Comparison of ENCODE assay signal across 25 mouse cellular contexts in the genomic region with DNA sequence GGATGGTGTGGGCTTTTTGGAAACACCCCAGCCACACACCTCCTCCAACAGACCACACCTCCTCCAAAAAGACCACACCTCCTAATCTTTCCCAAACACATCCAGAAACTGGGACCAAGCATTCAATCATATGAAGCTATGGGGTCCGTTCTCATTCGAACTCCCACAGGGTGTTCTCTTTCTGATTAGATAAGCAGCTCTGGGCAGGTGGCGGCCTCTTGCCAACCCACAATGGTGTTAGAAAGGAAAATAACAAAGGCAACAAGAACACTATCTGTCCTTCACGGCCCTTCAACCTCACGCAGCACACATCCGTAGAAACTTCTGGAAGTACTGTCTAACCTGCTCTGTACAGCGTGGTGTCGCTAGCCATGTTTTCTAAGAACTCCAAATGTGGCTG. TPM values are rescaled to one million over a fixed set of nuclear protein-coding genes. Genes with fewer than 3 reads are reported as not detected.
DNase-seq lines count a peak whose midpoint lies in the region; ATAC-seq lines count a peak whose summit lies in the region.
"Had no signal": no experiment of that assay in that cellular context is flagged by ENCODE, and none has a peak within 500 bp of the region (broad histone marks: within the 10 kb centered on the region; RNA-seq: fewer than 3 reads in every experiment).

No protein-coding gene starts in this region.

- H3K9me3 ChIP-seq in liver, embryonic 12.5 days (replicated peaks) = no peaks in the 10 kb centered on the region
- no peaks in the 10 kb centered on the region for H3K9me3 ChIP-seq in liver, embryonic 16.5 days (replicated peaks; ENCODE audit: control insufficient read depth, low read length)
- H3K9me3 ChIP-seq: embryonic facial prominence, embryonic 12.5 days; forebrain, embryonic 12.5 days; G1E; heart, embryonic 10.5 days; hindbrain, embryonic 12.5 days had no signal

- DNase-seq in c-Kit-positive CD71-positive TER-119-negative erythroid progenitor cells, embryonic 14.5 days (ENCODE audit: low read depth) = peak; percentile 46
- no peak for DNase-seq in kidney, postnatal 4 days
- DNase-seq in cerebellum, postnatal 36 days = no peak
- DNase-seq in embryo, embryonic 9.5 days (ENCODE audit: extremely low spot score) = no peak
- DNase-seq: adrenal gland, postnatal 14 days; cerebellum, adult 11 months; cerebellum, adult 9-10 months; embryo, embryonic 11 days; gastrocnemius, postnatal 10 days; heart, adult 18-20 months; heart, postnatal 10 days; heart, postnatal 4 days had no signal

- no peak overlapping the region for H3K9ac ChIP-seq in liver, embryonic 12.5 days
- H3K9ac ChIP-seq in liver, embryonic 16.5 days (ENCODE audit: low read depth, low read length) = no peak overlapping the region
- H3K9ac ChIP-seq: embryonic facial prominence, embryonic 12.5 days; forebrain, embryonic 12.5 days; hindbrain, embryonic 12.5 days had no signal

- no peak overlapping the region for H3K27ac ChIP-seq in liver, embryonic 12.5 days
- H3K27ac ChIP-seq in liver, embryonic 16.5 days (ENCODE audit: low read length) = no peak overlapping the region
- H3K27ac ChIP-seq: embryonic facial prominence, embryonic 12.5 days; forebrain, embryonic 12.5 days; heart, embryonic 10.5 days; hindbrain, embryonic 12.5 days; hindbrain, postnatal 0 days had no signal

- 37% methylated on average over 8 of the region's 8 CpGs for WGBS in liver, embryonic 12.5 days (ENCODE audit: insufficient replicate concordance)
- 24% methylated on average over 8 of the region's 8 CpGs for whole genome bisulfite sequencing in liver, embryonic 16.5 days (ENCODE audit: insufficient replicate concordance)

- no peaks in the 10 kb centered on the region for H3K36me3 ChIP-seq in liver, embryonic 12.5 days
- no peaks in the 10 kb centered on the region for H3K36me3 ChIP-seq in liver, embryonic 16.5 days (ENCODE audit: control insufficient read depth, insufficient read depth)
- H3K36me3 ChIP-seq: embryonic facial prominence, embryonic 12.5 days; forebrain, embryonic 12.5 days; G1E; heart, embryonic 10.5 days; hindbrain, embryonic 12.5 days had no signal

- H3K4me1 ChIP-seq in liver, embryonic 12.5 days = peaks cover 16% of the 10 kb centered on the region
- peaks cover 7% of the 10 kb centered on the region for H3K4me1 ChIP-seq in liver, embryonic 16.5 days (ENCODE audit: control insufficient read depth, low read depth, low read length)
- H3K4me1 ChIP-seq: forebrain, embryonic 12.5 days had no signal

- H3K4me2 ChIP-seq in liver, embryonic 12.5 days = peak overlapping the region; percentile 23
- H3K4me2 ChIP-seq in liver, embryonic 16.5 days (ENCODE audit: low read depth, low read length) = 0 out of 2 replicates have a peak overlapping the region, but pooled peaks have one; percentile 9
- H3K4me2 ChIP-seq: embryonic facial prominence, embryonic 12.5 days; forebrain, embryonic 12.5 days; hindbrain, embryonic 12.5 days had no signal

- H3K4me3 ChIP-seq in liver, embryonic 12.5 days = no peak overlapping the region
- H3K4me3 ChIP-seq in liver, embryonic 16.5 days (ENCODE audit: low read depth, low read length) = no peak overlapping the region
- H3K4me3 ChIP-seq: embryonic facial prominence, embryonic 12.5 days; forebrain, embryonic 12.5 days; heart, embryonic 10.5 days; hindbrain, embryonic 12.5 days had no signal

- peaks cover 38% of the 10 kb centered on the region for H3K27me3 ChIP-seq in liver, embryonic 12.5 days (replicated peaks)
- H3K27me3 ChIP-seq in liver, embryonic 16.5 days (ENCODE audit: control insufficient read depth, insufficient read depth, low read depth, low read length) = no peaks in the 10 kb centered on the region
- H3K27me3 ChIP-seq: embryonic facial prominence, embryonic 12.5 days; hindbrain, embryonic 12.5 days had no signal

- ATAC-seq in liver, embryonic 12.5 days = peak; percentile 66; the same call in 1 of the 2 replicates
- peak; percentile 76 for ATAC-seq in liver, embryonic 16.5 days (ENCODE audit: low read depth)
- ATAC-seq in monocyte, adult 5-6 weeks (replicated peaks; ENCODE audit: insufficient number of reproducible peaks, low FRiP score, low TSS enrichment, poor library complexity, severe bottlenecking) = no peak
- ATAC-seq: activated CD4-positive, CD25-positive, alpha-beta regulatory T cell, adult 4 months; forebrain, embryonic 16.5 days; hindbrain, postnatal 0 days; Patski had no signal

RNA-seq across cellular contexts. Expression of a gene that starts 27.3 kb away (rescaled TPM):
- 0.07 and 0.14 TPM in 2 replicates for polyA plus RNA-seq in liver, embryonic 12.5 days (2016; fragmentation: Nextera tagmentation; extraction: Ambion mirVana)
- polyA plus RNA-seq in liver, embryonic 16.5 days (2015; fragmentation: Nextera tagmentation; extraction: Ambion mirVana) = 0.19 and 0.27 TPM in 2 replicates
- not detected in 3 replicates for total RNA-seq in monocyte, adult 5-6 weeks (2017)
- total RNA-seq: G1E; gastrocnemius, postnatal 10 days; gastrocnemius, postnatal 4 days; heart, postnatal 10 days; heart, postnatal 4 days had no signal
- polyA plus RNA-seq: activated CD4-positive, CD25-positive, alpha-beta regulatory T cell, adult 4 months; G1E had no signal

RNA-seq across cellular contexts. Expression of a gene that starts 51.1 kb away (rescaled TPM):
- polyA plus RNA-seq in liver, embryonic 12.5 days (2016; fragmentation: Nextera tagmentation; extraction: Ambion mirVana) = 6.1 and 6.7 TPM in 2 replicates
- polyA plus RNA-seq in liver, embryonic 16.5 days (2015; fragmentation: Nextera tagmentation; extraction: Ambion mirVana) = 4.1 and 4.7 TPM in 2 replicates
- total RNA-seq in monocyte, adult 5-6 weeks (2017) = 2.2 to 8.0 TPM (median 3.8 TPM) in 3 replicates
